Mouse (Mus musculus) brain, embryonic 18.5 days (tissue): ENCODE measurements at regions not wholly inside any gene's neighbourhood (a gene's known extent, or its start where the extent isn't known, plus 50 kb on each side); places are given as distances from the start of the nearest gene placed in this dataset.

Source experiments
- DNase-seq: peaks from one replicate; pipeline ENCODE4 v3.0.0-alpha.2; 2012; ENCODE audit warnings: low read depth, low spot score

DNA sequence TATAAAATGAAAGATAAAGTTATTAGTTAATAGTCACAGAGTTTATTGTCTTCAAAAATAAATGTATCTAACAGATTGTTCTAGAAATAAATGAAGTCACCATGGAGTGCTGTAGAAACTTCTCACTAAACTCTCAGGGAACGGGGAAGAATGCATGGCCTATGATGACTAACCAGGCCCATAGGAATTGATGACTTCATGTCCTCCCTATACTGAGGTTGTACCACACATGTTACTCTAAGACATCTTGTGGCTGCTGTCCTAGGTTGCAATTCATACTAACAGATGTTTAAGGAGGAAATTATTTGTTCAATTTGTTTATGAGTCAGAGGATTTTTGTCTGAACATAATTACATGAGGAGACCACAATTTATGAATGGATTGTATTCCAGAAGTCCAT, 459.4 kb downstream of the Pros1 start:
- DNase-seq = no peak

DNA sequence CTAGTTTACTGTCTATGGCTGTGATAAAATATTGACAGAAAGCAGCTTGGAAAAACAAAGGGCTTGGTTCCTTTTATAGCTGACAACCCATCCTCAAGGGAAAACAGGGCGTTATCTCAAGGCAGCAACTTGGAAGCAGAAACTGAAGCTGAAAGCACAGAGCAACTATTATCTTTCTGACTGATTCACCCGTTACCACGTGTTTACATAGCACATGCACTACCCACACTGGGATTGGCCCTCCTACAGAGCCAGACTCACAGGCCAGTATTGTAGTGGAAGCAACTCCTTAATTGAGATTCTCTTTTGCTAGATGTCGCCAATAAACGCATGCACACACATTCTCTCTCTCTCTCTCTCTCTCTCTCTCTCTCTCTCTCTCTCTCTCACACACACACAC, 465.5 kb downstream of the Pros1 start:
- DNase-seq = no peak

DNA sequence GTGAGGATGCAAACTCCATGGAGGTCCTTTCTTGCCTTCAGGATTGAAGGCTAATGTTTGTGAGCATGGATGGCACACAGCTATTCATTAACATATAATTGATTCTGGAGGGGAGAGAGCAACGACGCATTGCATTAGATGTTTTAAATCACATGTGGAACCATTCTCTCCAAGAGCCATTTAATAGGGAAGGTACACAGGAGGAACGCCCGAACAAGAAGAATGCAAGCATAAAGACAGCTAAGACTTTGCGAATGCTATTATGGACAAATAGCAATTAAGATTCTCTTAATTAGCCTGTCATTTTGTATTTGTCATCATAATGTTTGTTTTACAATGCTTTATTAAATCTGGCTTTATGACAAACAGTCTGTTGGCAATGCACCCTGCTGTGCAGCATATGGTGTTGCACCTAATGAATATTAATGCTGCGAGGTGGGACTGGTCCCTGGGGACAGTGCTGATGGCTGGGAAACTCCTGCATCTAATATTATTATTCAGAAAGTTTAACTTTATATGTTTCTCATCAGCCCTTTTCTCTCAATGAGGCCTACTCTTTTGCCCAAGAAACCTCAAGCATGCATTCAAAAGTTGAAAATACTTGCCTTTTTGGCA, 497.5 kb downstream of the Pros1 start:
- peak; percentile 2 for DNase-seq

DNA sequence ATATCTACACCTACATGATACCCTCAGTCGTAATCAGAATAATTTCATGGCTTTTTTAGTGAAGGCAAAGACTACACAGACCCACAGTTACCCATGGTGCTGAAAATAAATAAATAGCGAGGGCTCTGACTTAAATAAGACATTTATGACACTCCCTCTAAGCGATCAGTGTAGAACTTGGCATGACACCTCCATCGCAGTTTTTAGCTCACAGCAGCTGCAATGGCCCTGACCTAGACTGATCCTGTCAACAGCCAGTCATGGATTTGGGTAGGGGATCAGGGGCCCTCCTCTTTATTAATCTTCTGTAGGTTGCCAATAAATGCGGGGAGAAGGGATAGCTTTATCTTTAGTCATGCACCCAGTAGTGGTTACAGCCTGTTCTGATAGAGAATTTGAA, 494.1 kb downstream of the Epha3 start:
- no peak for DNase-seq

DNA sequence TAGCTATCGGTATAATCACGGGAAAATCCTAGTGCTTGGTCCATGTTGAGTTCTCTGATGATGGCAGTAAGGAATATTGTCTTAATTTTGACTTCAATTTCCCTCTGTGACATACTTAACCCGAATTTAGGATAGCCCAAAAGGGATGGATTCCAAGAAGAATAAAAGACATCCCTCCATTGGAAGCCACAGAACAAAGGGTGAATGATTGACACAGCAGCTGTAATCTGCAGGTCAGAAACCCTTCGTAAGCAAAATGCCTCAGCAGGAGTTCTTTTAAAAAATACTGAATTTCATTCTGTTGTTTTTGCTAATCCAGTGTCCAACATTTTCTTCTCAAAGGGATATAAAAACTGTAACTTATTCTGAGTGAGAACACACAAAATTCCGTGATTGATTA, 492.7 kb downstream of the Epha3 start:
- DNase-seq = no peak

DNA sequence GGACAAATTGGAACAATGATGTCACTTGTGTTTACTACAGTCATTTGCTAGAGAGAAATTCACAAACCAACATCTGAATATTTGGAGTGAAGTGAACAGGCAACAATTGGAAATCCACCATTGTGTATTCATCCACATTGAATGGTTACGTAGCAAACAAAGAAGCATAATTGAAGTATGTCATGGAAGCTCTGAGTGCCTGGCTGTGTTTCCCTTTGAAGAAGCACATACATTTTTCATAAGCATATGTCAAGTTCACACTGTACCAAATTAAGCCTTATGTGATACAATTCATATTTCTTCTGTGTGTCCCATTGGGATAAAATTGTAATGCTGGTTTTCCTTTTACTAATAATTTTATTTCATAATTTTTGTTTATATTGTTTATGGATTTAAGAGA, 459.0 kb downstream of the Epha3 start:
- peak; percentile 32 for DNase-seq

DNA sequence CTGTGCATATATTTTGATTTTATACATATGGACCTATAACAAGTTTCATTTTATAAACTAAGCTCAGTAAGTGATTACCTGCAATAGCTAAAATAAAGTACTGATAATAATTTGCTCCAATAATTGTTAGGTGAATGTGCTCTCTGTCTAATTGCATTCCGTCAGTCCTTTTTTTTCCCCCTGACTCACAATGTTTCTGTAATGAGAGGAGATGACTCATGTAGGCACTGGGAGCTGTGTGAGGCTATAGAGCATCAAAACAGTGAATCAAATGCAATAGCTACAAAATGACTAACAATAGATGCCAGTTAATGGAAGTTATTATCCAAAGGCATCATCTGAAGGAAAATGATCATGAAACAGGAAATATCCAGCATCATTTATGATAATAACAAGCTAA, 451.3 kb downstream of the Epha3 start:
- no peak for DNase-seq

DNA sequence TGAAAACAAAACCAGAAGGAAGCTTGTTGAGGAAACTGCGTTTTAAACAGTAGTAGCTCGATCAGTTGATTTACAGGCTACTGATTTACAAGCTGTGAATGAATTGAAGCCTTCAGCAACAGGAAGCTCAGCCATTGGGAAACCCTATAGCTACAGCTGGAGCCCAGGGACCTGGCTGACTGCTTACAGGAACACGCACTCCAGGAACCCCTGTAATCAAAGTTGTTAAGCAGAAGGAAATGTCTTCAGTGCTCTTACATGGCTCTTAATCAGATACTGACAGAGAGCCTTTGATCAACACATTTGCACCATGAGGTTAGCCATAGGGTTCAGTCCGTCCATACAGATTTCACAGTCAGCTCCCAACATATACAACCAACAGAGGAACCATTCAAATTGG, 411.7 kb downstream of the Epha3 start:
- no peak for DNase-seq

DNA sequence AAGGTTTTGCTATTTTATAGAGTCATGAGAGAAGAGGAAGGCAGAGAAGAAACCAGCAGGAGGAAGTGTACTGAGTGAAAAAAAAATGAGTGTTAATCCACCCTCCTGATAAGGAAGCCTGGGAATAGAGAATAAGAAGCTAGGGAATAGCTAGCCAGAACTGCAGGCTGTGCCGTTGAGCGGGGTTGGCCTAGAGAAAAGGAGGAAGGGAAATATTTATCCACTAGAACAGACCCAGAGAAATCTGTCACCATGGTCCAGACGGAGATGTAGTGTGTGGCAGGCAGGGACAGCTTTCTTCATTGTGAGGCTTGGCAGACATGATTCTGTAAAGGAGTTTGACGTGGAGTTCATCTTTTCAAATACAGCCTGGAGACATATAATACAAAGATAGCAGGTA, 397.4 kb downstream of the Epha3 start:
- peak; percentile 45 for DNase-seq

DNA sequence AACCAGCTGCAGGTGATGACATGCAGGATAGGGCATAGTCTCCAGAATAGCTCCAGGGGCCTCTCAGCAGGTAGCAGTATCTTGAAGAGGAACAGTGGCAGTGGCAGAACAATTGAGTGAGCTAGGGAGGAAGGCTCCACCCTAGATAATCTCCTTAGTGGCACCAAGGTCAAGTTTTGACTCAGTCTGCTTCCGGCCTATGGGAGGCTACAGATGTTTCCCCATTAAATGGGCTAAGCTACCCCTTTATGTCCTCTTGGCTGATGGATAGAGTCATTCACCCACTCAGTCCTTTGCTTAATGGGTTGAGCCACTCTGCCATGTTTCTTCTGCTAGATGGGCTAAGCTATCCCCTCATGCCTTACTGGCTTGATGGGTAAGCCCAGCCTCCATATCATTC, 395.1 kb downstream of the Epha3 start:
- no peak for DNase-seq
